Mouse (Mus musculus) olfactory bulb, adult 2 months (tissue): Measurements from ENCODE around the gene Oit3. TPM values are rescaled to one million over a fixed set of nuclear protein-coding genes. Genes with fewer than 3 reads are reported as not detected.
A peak's percentile ranks its signal among the peaks of the same experiment; 100 is the strongest.

Experiments used
- H3K27ac ChIP-seq: fragments of 200-500 bp; 2 replicates; pipeline ENCODE4 v1.5.1; 2012; ENCODE audit warnings: low read depth, low read length; ENCODE audit not compliant: insufficient read depth
- H3K4me1 ChIP-seq: fragments of 200-500 bp; 2 replicates; pipeline ENCODE4 v1.6.1; 2012; ENCODE audit warnings: low read length; ENCODE audit not compliant: control insufficient read depth, insufficient read depth
- H3K4me3 ChIP-seq: fragments of 200-500 bp; 2 replicates; pipeline ENCODE4 v1.5.1; 2012; ENCODE audit warnings: mild to moderate bottlenecking, low read depth, low read length, moderate library complexity; ENCODE audit not compliant: insufficient read depth
- CTCF ChIP-seq: fragments of 200-500 bp; IDR thresholded peaks from 2 replicates; pipeline ENCODE4 v1.5.1; 2012; ENCODE audit warnings: low read depth, mild to moderate bottlenecking, low read length, moderate library complexity; ENCODE audit not compliant: insufficient read depth
- POLR2A ChIP-seq: fragments of 200-500 bp; IDR thresholded peaks from 2 replicates; pipeline ENCODE4 v1.6.1; 2012; ENCODE audit warnings: mild to moderate bottlenecking, low read depth, low read length, moderate library complexity; ENCODE audit not compliant: insufficient read depth
- WGBS: fragments of 180-500 bp; shearing (Covaris S2); methylation state at CpG from one replicate; pipeline ENCODE4 v1.1.7; 2018; 5-methylcytosine and 5-hydroxymethylcytosine counted together
- polyA plus RNA-seq: library from polyadenylated mRNA; stranded (reverse); fragments of >200 nt; gene quantifications from 2 replicates; pipeline ENCODE4 v1.2.4, GENCODE M21; 2012; ENCODE audit warnings: low replicate concordance; ENCODE audit not compliant: missing spikeins, insufficient read depth, insufficient read length

Oit3 gene
- polyA plus RNA-seq, 1 experiment, result not detected

DNA sequence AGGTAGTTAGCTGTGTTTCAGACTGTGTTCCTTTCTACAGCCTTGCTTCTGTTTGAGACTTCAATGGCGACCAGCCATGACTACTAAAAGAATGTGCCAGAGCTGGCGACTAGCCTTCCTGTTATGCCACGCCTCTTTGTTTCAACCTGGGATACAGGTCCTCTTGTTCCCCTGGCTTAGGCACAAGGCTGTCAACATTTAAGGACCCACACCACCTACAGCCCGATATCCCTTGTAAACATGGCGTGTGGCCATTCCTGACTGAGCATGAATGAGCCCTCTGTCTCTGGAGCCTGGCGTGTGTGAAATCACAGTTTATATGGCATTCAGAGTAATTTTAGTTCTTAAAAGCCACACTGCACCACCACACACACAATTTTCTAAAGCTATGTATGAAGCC is 20.7 kb upstream of the Oit3 start:
- TF ChIP-seq POLR2A, result no peak
- TF ChIP-seq CTCF, result no peak
- H3K4me3 ChIP-seq, result no peak overlapping the region
- no peak overlapping the region for H3K27ac ChIP-seq
- WGBS, result 76% methylated on average over 6 of the region's 6 CpGs
- H3K4me1 ChIP-seq, result peaks cover 7% of the 10 kb centered on the region

DNA sequence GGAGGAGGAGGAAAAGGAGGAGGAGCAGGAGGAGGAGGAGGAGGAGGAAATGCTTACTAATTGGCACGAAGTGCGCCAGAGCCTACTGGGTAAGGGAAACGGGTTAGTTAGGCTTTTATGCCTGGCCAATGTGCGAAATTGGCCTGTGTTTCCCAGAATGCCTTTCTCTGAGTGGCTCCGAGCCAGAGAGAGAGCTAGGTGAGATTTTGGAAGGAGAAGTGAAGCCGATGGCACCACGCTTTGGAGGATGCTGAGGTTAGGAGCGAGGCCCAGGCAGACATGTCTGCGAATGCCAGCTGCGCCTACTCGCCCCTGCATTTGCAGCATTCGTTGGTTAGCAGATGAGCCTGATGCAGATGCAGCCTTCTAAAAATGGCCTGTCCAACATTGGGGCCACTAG is 18.2 kb upstream of the Oit3 start:
- H3K4me3 ChIP-seq, result no peak overlapping the region
- H3K27ac ChIP-seq, result no peak overlapping the region; the same call in 1 of the 2 replicates
- no peak for TF ChIP-seq CTCF
- TF ChIP-seq POLR2A, result no peak
- 42% methylated on average over 12 of the region's 12 CpGs for WGBS
- peaks cover 7% of the 10 kb centered on the region for H3K4me1 ChIP-seq

DNA sequence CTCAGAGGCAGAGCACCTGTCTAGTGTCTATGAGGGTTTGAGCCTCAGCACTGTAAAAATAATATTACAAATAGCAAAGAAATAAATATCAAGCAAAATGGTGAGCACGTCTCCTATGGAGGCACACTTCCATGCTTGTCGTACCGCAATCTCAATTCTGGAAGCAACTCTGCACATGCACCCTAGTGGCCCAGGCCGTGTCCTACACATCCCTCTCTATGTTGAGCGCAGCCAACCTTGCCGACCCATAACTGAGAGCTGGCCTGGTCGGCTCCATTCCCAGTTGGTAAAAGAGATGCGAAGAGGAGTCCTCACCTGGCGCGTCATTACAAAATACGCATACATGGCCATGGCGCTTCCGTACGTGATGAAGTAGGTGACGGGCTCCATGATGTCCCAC is 13.1 kb upstream of the Oit3 start:
- no peak overlapping the region for H3K4me3 ChIP-seq
- no peak overlapping the region for H3K27ac ChIP-seq
- WGBS, result 97% methylated on average over 15 of the region's 15 CpGs
- H3K4me1 ChIP-seq, result peaks cover 8% of the 10 kb centered on the region
- no peak for TF ChIP-seq POLR2A
- TF ChIP-seq CTCF, result no peak

DNA sequence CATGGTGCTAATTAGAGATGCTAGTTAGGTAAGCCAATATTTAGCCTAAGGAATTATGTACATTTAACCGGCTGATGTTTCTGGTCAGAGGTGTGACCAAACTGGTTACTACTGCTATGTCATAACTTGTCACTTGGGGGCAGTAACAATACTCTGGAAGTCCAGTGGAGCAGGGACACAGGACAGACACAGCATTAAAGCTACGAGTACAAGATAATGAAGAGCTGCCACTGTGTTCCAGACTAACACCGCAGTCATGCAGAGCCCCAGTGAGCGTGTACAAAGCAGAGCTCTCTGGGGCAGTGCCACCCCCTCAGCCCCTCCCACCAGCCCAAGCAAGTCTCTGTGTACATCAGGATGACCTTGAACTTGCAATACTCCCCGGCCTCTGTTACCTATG is 10.3 kb upstream of the Oit3 start:
- H3K4me1 ChIP-seq, result peaks cover 12% of the 10 kb centered on the region
- WGBS, result 26% methylated on average over 5 of the region's 5 CpGs
- TF ChIP-seq CTCF (no peak), POLR2A (no peak)

DNA sequence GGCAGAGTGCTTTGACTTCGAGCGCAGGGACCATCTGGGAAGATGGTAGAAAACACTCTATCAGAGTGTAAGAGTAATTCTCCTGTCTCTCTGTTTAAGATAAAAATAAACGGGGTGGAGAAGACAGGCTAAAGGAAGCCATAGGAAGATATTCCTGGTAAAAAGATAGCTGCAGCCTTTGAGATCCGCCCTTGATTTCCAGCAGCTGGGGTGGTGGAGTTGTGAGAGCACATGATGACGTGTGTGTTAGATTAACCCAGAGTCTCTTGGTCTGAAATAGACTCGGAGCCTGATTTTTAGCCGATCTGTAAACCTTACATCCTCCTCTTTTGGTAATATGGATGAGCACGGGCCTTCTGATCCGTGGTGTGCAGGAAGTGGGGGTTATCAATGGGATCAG is 6.0 kb upstream of the Oit3 start:
- Histone ChIP-seq H3K4me1 (peaks cover 10% of the 10 kb centered on the region), H3K27ac (peak overlapping the region; percentile 89), H3K4me3 (no peak overlapping the region)
- 41% methylated on average over 9 of the region's 9 CpGs for WGBS
- TF ChIP-seq POLR2A (no peak), CTCF (no peak)

More for the DNA sequence above, 10.3 kb upstream of the Oit3 start:
- Histone ChIP-seq H3K4me3 (no peak overlapping the region), H3K27ac (no peak overlapping the region)

DNA sequence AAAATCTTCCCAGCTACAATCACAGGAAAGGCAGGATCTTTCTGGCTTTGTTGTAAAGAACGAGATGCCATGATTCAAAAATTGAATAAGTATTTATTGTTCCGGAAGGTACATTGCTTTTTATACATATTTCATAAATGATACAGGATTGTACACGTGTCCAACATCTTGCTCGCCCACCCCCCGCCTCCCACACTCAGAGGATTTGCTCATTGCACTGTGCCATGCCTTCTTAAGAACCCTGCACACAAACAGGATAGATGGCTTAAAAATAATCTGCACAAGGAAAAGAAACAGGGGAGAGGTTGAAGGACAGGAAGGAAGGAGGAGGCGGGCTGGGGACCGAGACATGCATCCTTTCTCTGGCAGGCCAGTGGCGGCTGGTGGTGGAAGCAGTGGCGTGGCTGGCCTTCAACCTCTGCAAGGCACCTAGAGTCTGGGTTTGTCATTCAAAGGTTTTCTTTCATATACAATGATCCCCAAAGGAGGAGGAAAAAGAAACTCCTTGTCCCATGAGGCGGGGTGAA is 5.4 kb upstream of the Oit3 start:
- Histone ChIP-seq H3K27ac (peak overlapping the region; percentile 89), H3K4me1 (peaks cover 9% of the 10 kb centered on the region), H3K4me3 (no peak overlapping the region)
- WGBS, result 70% methylated on average over 10 of the region's 10 CpGs
- TF ChIP-seq POLR2A (no peak), CTCF (no peak)

DNA sequence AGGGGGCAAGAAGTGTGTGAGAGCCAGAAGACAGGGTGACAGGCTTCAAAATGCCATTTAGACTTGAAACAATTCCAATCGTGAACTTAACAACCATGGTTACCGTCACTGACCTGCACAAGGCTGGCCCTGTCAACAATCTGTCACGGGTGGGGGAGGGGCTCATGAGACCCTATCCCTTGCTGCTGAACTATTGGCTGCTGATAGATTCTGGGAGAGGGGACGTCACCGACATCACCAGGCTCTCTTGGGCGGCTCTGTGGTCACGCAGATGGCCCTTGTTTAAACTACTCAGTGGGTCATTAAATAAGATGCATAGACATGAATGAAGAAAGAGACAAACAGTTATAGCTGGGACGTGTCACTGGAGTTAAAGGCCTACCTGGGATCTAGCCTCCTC is 3.1 kb upstream of the Oit3 start:
- 74% methylated on average over 8 of the region's 8 CpGs for WGBS
- H3K27ac ChIP-seq, result no peak overlapping the region

DNA sequence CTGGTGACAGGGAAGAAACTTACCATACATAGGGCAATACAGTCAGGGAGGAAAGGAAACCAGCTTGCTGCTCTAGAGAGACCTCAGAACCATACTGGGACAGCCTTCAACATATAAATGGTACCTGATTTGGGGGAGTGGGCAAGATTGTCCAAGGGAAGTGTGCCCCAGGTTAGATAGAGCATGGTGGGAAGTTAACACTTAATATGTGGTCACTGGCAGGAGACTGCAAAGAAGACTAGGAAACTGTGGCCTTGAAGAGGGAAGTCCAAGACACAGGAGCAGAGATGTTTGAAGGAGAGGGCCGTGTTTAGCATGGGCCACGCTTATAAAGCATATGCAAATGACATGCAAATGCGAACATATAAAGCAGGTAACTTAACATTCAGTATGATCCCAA is 2.5 kb upstream of the Oit3 start:
- no peak overlapping the region for H3K4me3 ChIP-seq
- TF ChIP-seq CTCF (no peak), POLR2A (no peak)
- WGBS, result 80% methylated on average over 3 of the region's 3 CpGs
- H3K27ac ChIP-seq, result no peak overlapping the region
- peaks cover 8% of the 10 kb centered on the region for H3K4me1 ChIP-seq

More for the DNA sequence above, 3.1 kb upstream of the Oit3 start:
- H3K4me1 ChIP-seq, result peaks cover 8% of the 10 kb centered on the region
- TF ChIP-seq POLR2A, result no peak
- no peak for TF ChIP-seq CTCF
- H3K4me3 ChIP-seq, result no peak overlapping the region

DNA sequence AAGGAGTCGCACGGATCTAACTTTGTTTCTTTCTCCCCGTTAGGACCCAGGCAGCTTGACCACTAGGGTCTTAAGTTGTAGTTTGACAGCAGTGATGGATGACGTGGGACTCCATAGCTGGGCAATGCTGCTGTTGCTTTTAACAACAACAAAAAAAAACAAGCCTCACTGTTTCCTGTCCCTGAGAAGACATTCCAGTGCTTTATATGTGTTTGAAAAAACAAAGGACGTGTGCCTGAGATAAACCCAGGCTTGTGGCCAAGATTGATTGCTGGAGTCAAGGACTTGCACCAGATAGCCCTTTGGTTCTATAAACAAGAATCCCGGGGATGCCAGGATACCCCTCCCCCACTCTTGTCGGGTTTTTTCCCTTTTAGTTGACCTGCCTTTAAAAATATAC is 1.6 kb upstream of the Oit3 start:
- no peak for TF ChIP-seq POLR2A
- TF ChIP-seq CTCF, result no peak
- peaks cover 8% of the 10 kb centered on the region for H3K4me1 ChIP-seq
- 57% methylated on average over 7 of the region's 7 CpGs for WGBS
- H3K27ac ChIP-seq, result no peak overlapping the region
- no peak overlapping the region for H3K4me3 ChIP-seq

DNA sequence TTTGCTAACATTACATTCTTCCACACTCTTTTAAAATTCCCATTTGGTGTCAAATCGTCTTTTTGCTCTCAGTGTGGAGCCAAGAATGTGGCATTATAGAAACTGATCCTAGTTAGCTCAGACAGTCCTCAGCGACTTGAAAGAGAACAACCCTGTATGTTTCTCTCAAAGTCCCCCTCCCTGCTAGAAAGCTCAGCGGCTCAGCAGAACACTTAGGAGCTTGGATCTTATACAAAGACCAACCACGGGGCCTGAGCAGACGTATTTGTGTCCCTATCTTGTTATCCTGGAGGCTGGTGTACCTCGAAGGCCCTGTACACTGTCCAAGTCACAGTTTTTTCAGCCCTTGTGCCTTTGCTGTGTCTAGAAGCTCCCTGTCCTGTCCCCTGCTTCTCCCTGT is 1.4 kb downstream of the Oit3 start:
- Histone ChIP-seq H3K4me1 (no peaks in the 10 kb centered on the region), H3K4me3 (no peak overlapping the region), H3K27ac (no peak overlapping the region)
- no peak for TF ChIP-seq CTCF
- TF ChIP-seq POLR2A, result no peak
- 46% methylated on average over 6 of the region's 6 CpGs for WGBS
